ENCODE assay signal across 29 mouse cellular contexts in the genomic region with DNA sequence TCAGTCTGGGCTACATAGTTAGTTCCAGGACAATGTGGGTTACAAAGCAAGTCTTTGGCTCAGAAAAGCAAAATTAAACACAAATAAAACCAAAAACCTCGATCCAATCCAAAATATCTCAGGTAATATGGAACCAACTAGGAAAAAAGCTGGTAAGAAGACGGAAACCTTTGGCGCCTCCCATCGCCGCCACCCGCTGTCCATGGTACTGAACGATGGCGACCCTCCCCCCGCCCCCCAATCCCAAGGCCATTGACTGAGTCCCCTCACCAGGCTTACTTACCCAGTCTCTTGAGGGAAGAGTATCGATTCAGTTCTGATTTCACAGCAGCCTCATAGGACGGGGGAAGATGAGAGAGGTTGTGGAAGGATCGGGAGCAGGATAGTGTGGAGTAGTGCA. TPM values are rescaled to one million over a fixed set of nuclear protein-coding genes. Genes with fewer than 3 reads are reported as not detected.
DNase-seq lines count a peak whose midpoint lies in the region; ATAC-seq and TF ChIP-seq lines count a peak whose summit lies in the region.
"Had no signal": no experiment of that assay in that cellular context is flagged by ENCODE, and none has a peak within 500 bp of the region (broad histone marks: within the 10 kb centered on the region; RNA-seq: fewer than 3 reads in every experiment).

No protein-coding gene starts in this region.

- no peak overlapping the region for H3K27ac ChIP-seq in hindbrain, embryonic 13.5 days
- H3K27ac ChIP-seq in hindbrain, embryonic 12.5 days, result no peak overlapping the region
- H3K27ac ChIP-seq in neural tube, embryonic 15.5 days (replicated peaks), result no peak overlapping the region
- H3K27ac ChIP-seq in heart, embryonic 10.5 days, result no peak overlapping the region
- H3K27ac ChIP-seq: hindbrain, embryonic 15.5 days; layer of hippocampus, adult 2 months; liver, embryonic 14.5 days; midbrain, embryonic 10.5 days; stomach, embryonic 15.5 days had no signal

- H3K79me2 ChIP-seq in myocyte (ENCODE audit: control insufficient read depth, insufficient read depth), result no peaks in the 10 kb centered on the region

- H3K4me2 ChIP-seq in hindbrain, embryonic 13.5 days, result no peak overlapping the region
- no peak overlapping the region for H3K4me2 ChIP-seq in hindbrain, embryonic 12.5 days (replicated peaks)
- no peak overlapping the region for H3K4me2 ChIP-seq in neural tube, embryonic 15.5 days
- no peak overlapping the region for H3K4me2 ChIP-seq in myocyte (ENCODE audit: low read depth)
- H3K4me2 ChIP-seq: hindbrain, embryonic 15.5 days; stomach, embryonic 15.5 days had no signal

- TF ChIP-seq POLR2A in myocyte (IDR thresholded peaks at IDR 0.05; ENCODE audit: insufficient read length, low read depth), result no peak

- peaks cover 54% of the 10 kb centered on the region for H3K36me3 ChIP-seq in hindbrain, embryonic 13.5 days
- peaks cover 19% of the 10 kb centered on the region for H3K36me3 ChIP-seq in hindbrain, embryonic 12.5 days
- H3K36me3 ChIP-seq in neural tube, embryonic 15.5 days, result peaks cover 46% of the 10 kb centered on the region
- H3K36me3 ChIP-seq in myocyte (ENCODE audit: control insufficient read depth, insufficient read depth), result no peaks in the 10 kb centered on the region
- H3K36me3 ChIP-seq in heart, embryonic 10.5 days, result no peaks in the 10 kb centered on the region
- H3K36me3 ChIP-seq: midbrain, embryonic 10.5 days; stomach, embryonic 15.5 days had no signal

- H3K27me3 ChIP-seq in hindbrain, embryonic 13.5 days, result peaks cover 57% of the 10 kb centered on the region
- H3K27me3 ChIP-seq in hindbrain, embryonic 12.5 days, result peaks cover 52% of the 10 kb centered on the region
- H3K27me3 ChIP-seq in neural tube, embryonic 15.5 days (replicated peaks), result peaks cover 15% of the 10 kb centered on the region
- H3K27me3 ChIP-seq in myocyte (ENCODE audit: control insufficient read depth, insufficient read depth, insufficient read length), result peaks cover 6% of the 10 kb centered on the region
- H3K27me3 ChIP-seq in heart, embryonic 10.5 days (ENCODE audit: insufficient read depth, poor library complexity, severe bottlenecking), result peaks cover 58% of the 10 kb centered on the region

- DNase-seq in neural tube, embryonic 10.5 days (ENCODE audit: extremely low spot score, low spot score), result peak; percentile 37
- DNase-seq in embryo, embryonic 11 days, result peak; percentile 32
- no peak for DNase-seq in cerebellum, adult 18-20 months
- DNase-seq in heart, embryonic 10.5 days (ENCODE audit: low spot score), result no peak
- DNase-seq: adrenal gland, adult 8-10 months; cerebellum, adult 8-10 months; cerebellum, postnatal 25 days; gastrocnemius, postnatal 25 days; heart, adult 18-20 months; heart, postnatal 14 days; kidney, adult 2 months; kidney, postnatal 36 days; left cerebral cortex, postnatal 4 days; liver; lung, adult 2 months; lung, postnatal 14 days; right cerebral cortex, postnatal 14 days had no signal

- WGBS in hindbrain, embryonic 13.5 days, result 8% methylated on average over 12 of the region's 12 CpGs
- WGBS in hindbrain, embryonic 12.5 days, result 6% methylated on average over 12 of the region's 12 CpGs
- WGBS in neural tube, embryonic 15.5 days, result 14% methylated on average over 12 of the region's 12 CpGs
- 3% methylated on average over 12 of the region's 12 CpGs for WGBS in heart, embryonic 10.5 days

- no peak overlapping the region for H3K4me3 ChIP-seq in hindbrain, embryonic 13.5 days
- no peak overlapping the region for H3K4me3 ChIP-seq in hindbrain, embryonic 12.5 days
- H3K4me3 ChIP-seq in neural tube, embryonic 15.5 days (replicated peaks), result no peak overlapping the region
- no peak overlapping the region for H3K4me3 ChIP-seq in myocyte
- no peak overlapping the region for H3K4me3 ChIP-seq in heart, embryonic 10.5 days
- H3K4me3 ChIP-seq: hindbrain, embryonic 15.5 days; layer of hippocampus, adult 2 months; midbrain, embryonic 10.5 days; stomach, embryonic 15.5 days had no signal

- H3K4me1 ChIP-seq in hindbrain, embryonic 13.5 days (replicated peaks), result peaks cover 8% of the 10 kb centered on the region
- H3K4me1 ChIP-seq in hindbrain, embryonic 12.5 days, result 0 out of 2 replicates have a peak, but pooled peaks cover 2% of the 10 kb centered on the region
- H3K4me1 ChIP-seq in neural tube, embryonic 15.5 days, result no peaks in the 10 kb centered on the region; the same call in 1 of the 2 replicates
- H3K4me1 ChIP-seq in heart, embryonic 10.5 days, result no peaks in the 10 kb centered on the region
- H3K4me1 ChIP-seq: hindbrain, embryonic 15.5 days; stomach, embryonic 15.5 days had no signal

- 0 out of 2 replicates have a peak overlapping the region, but pooled peaks have one; percentile 35 for H3K9ac ChIP-seq in hindbrain, embryonic 13.5 days
- no peak overlapping the region for H3K9ac ChIP-seq in hindbrain, embryonic 12.5 days
- no peak overlapping the region for H3K9ac ChIP-seq in neural tube, embryonic 15.5 days (replicated peaks)
- H3K9ac ChIP-seq: hindbrain, embryonic 15.5 days; liver, embryonic 14.5 days; stomach, embryonic 15.5 days had no signal

- no peak overlapping the region for H3ac ChIP-seq in myocyte (ENCODE audit: control insufficient read depth, insufficient read length)

- no peaks in the 10 kb centered on the region for H3K9me3 ChIP-seq in hindbrain, embryonic 13.5 days
- H3K9me3 ChIP-seq in hindbrain, embryonic 12.5 days (replicated peaks), result 0 out of 2 replicates have a peak, but pooled peaks cover 3% of the 10 kb centered on the region
- no peaks in the 10 kb centered on the region for H3K9me3 ChIP-seq in neural tube, embryonic 15.5 days (replicated peaks)
- H3K9me3 ChIP-seq in heart, embryonic 10.5 days, result no peaks in the 10 kb centered on the region
- H3K9me3 ChIP-seq: hindbrain, embryonic 15.5 days; midbrain, embryonic 10.5 days; stomach, embryonic 15.5 days had no signal

- no peak for ATAC-seq in hindbrain, embryonic 13.5 days (ENCODE audit: low FRiP score)
- no peak for ATAC-seq in hindbrain, embryonic 12.5 days (ENCODE audit: low FRiP score)
- no peak for ATAC-seq in neural tube, embryonic 15.5 days (ENCODE audit: low FRiP score)
- ATAC-seq: CD4-positive, CD25-positive, alpha-beta regulatory T cell, adult 4 months; forebrain, embryonic 14.5 days; inflammation-experienced regulatory T-cells, adult 6 months had no signal

TF ChIP-seq in myocyte, 11 proteins besides CTCF, POLR2A, EP300 and RAD21:
- TF ChIP-seq REST (IDR thresholded peaks at IDR 0.05; ENCODE audit: insufficient read depth, insufficient read length) (peak; percentile 62), SRF (IDR thresholded peaks at IDR 0.05; ENCODE audit: control insufficient read depth, insufficient read length, low read depth) (no peak)
TF ChIP-seq in myocyte: peak in this region for 1.

RNA-seq across cellular contexts. Expression of gene Shisa7, which starts 14.0 kb away (rescaled TPM):
- 10.9 and 11.6 TPM in 2 replicates for polyA plus RNA-seq in hindbrain, embryonic 13.5 days (2015; fragmentation: Nextera tagmentation; extraction: Ambion mirVana)
- 5.3 and 6.7 TPM in 2 replicates for polyA plus RNA-seq in hindbrain, embryonic 12.5 days (2016; fragmentation: Nextera tagmentation; extraction: Ambion mirVana)
- polyA plus RNA-seq in neural tube, embryonic 15.5 days (2015; fragmentation: Nextera tagmentation; extraction: Ambion mirVana), result 10.6 and 11.3 TPM in 2 replicates
- polyA plus RNA-seq in myocyte (2012; fragmentation: generic; extraction: Trizol), result not detected
- 0.14 TPM in 1 of 2 replicates, not detected in the other for polyA plus RNA-seq in heart, embryonic 10.5 days (2016; fragmentation: Nextera tagmentation; extraction: Ambion mirVana)
- polyA plus RNA-seq: inflammation-experienced regulatory T-cells, adult 6 months had no signal

RNA-seq across cellular contexts. Expression of gene Ube2s, which starts 18.1 kb away (rescaled TPM):
- 252 and 267 TPM in 2 replicates for polyA plus RNA-seq in hindbrain, embryonic 13.5 days (2015; fragmentation: Nextera tagmentation; extraction: Ambion mirVana)
- polyA plus RNA-seq in hindbrain, embryonic 12.5 days (2016; fragmentation: Nextera tagmentation; extraction: Ambion mirVana), result 331 and 348 TPM in 2 replicates
- 252 and 275 TPM in 2 replicates for polyA plus RNA-seq in neural tube, embryonic 15.5 days (2015; fragmentation: Nextera tagmentation; extraction: Ambion mirVana)
- polyA plus RNA-seq in myocyte (2012; fragmentation: generic; extraction: Trizol), result 261 TPM
- polyA plus RNA-seq in heart, embryonic 10.5 days (2016; fragmentation: Nextera tagmentation; extraction: Ambion mirVana), result 337 and 447 TPM in 2 replicates

RNA-seq across cellular contexts. Expression of gene Rpl28, which starts 37.8 kb away (rescaled TPM):
- polyA plus RNA-seq in hindbrain, embryonic 13.5 days (2015; fragmentation: Nextera tagmentation; extraction: Ambion mirVana), result 239 and 250 TPM in 2 replicates
- 290 and 306 TPM in 2 replicates for polyA plus RNA-seq in hindbrain, embryonic 12.5 days (2016; fragmentation: Nextera tagmentation; extraction: Ambion mirVana)
- 224 and 255 TPM in 2 replicates for polyA plus RNA-seq in neural tube, embryonic 15.5 days (2015; fragmentation: Nextera tagmentation; extraction: Ambion mirVana)
- 3,329 TPM for polyA plus RNA-seq in myocyte (2012; fragmentation: generic; extraction: Trizol)
- 314 and 329 TPM in 2 replicates for polyA plus RNA-seq in heart, embryonic 10.5 days (2016; fragmentation: Nextera tagmentation; extraction: Ambion mirVana)

RNA-seq across cellular contexts. Expression of gene Isoc2b, which starts 39.6 kb away (rescaled TPM):
- 3.9 and 4.9 TPM in 2 replicates for polyA plus RNA-seq in hindbrain, embryonic 13.5 days (2015; fragmentation: Nextera tagmentation; extraction: Ambion mirVana)
- polyA plus RNA-seq in hindbrain, embryonic 12.5 days (2016; fragmentation: Nextera tagmentation; extraction: Ambion mirVana), result 5.1 and 7.0 TPM in 2 replicates
- 3.7 and 5.9 TPM in 2 replicates for polyA plus RNA-seq in neural tube, embryonic 15.5 days (2015; fragmentation: Nextera tagmentation; extraction: Ambion mirVana)
- polyA plus RNA-seq in myocyte (2012; fragmentation: generic; extraction: Trizol), result 0.65 TPM
- polyA plus RNA-seq in heart, embryonic 10.5 days (2016; fragmentation: Nextera tagmentation; extraction: Ambion mirVana), result 3.9 TPM in 2 replicates

RNA-seq across cellular contexts. Expression of gene Tmem238, which starts 41.0 kb away (rescaled TPM):
- polyA plus RNA-seq in hindbrain, embryonic 13.5 days (2015; fragmentation: Nextera tagmentation; extraction: Ambion mirVana), result 2.5 and 3.5 TPM in 2 replicates
- 2.9 and 4.0 TPM in 2 replicates for polyA plus RNA-seq in hindbrain, embryonic 12.5 days (2016; fragmentation: Nextera tagmentation; extraction: Ambion mirVana)
- 6.8 and 9.9 TPM in 2 replicates for polyA plus RNA-seq in neural tube, embryonic 15.5 days (2015; fragmentation: Nextera tagmentation; extraction: Ambion mirVana)
- 7.1 TPM for polyA plus RNA-seq in myocyte (2012; fragmentation: generic; extraction: Trizol)
- 4.7 and 6.3 TPM in 2 replicates for polyA plus RNA-seq in heart, embryonic 10.5 days (2016; fragmentation: Nextera tagmentation; extraction: Ambion mirVana)

Comparison
In these comparisons a context has a peak if more than half of its experiments do, and no peak if none do; other contexts are left out.
1. DNase-seq: peak in neural tube, embryonic 10.5 days (single experiment) and embryo, embryonic 11 days (single experiment); none in cerebellum, adult 18-20 months (0 of 2) and heart, embryonic 10.5 days (single experiment).
2. RNA of gene Rpl28, which starts 37.8 kb away (polyA plus RNA-seq): 3,329 TPM in myocyte (single experiment); 314 to 329 TPM in heart, embryonic 10.5 days, 290 to 306 TPM in hindbrain, embryonic 12.5 days, 239 to 250 TPM in hindbrain, embryonic 13.5 days and 224 to 255 TPM in neural tube, embryonic 15.5 days; every median in the first group is over 10 times any median in the second.